Mouse (Mus musculus): ENCODE results near the gene Fam160a2. TPM values are rescaled to one million over a fixed set of nuclear protein-coding genes. Genes with fewer than 3 reads are reported as not detected.

Gene Fam160a2
- polyA plus RNA-seq, 1 experiment from 2014 or later, result 44.8 TPM

- DNase-seq (ENCODE audit: low spot score), result no peak
- Histone ChIP-seq H3K9me3 (no peaks in the 10 kb centered on the region), H3K27me3 (replicated peaks; ENCODE audit: low read depth, poor library complexity, severe bottlenecking) (no peaks in the 10 kb centered on the region), H3K36me3 (replicated peaks) (no peaks in the 10 kb centered on the region), H3K4me3 (no peak overlapping the region), H3K27ac (replicated peaks) (no peak overlapping the region), H3K4me1 (no peaks in the 10 kb centered on the region)
- WGBS, result 80% methylated on average over 2 of the region's 2 CpGs
These were observed 74.6 kb downstream of the Fam160a2 start for GRCm38 (mm10) chr7:105325302-105325701.

Other genes with a start within 250 kb of the Fam160a2 start
- not detected in 2 replicates for gene Olfr684, start 236.4 kb downstream of the Fam160a2 start, polyA plus RNA-seq (2016; fragmentation: Nextera tagmentation; extraction: Ambion mirVana)
- gene Olfr685, start 214.0 kb downstream of the Fam160a2 start, polyA plus RNA-seq (2016; fragmentation: Nextera tagmentation; extraction: Ambion mirVana), result not detected in 2 replicates
- gene Olfr686, start 192.6 kb downstream of the Fam160a2 start, polyA plus RNA-seq (2016; fragmentation: Nextera tagmentation; extraction: Ambion mirVana), result not detected in 2 replicates
- gene Olfr688, start 112.0 kb downstream of the Fam160a2 start, polyA plus RNA-seq (2016; fragmentation: Nextera tagmentation; extraction: Ambion mirVana), result not detected in 2 replicates
- not detected in 2 replicates for gene Olfr689, start 88.9 kb downstream of the Fam160a2 start, polyA plus RNA-seq (2016; fragmentation: Nextera tagmentation; extraction: Ambion mirVana)
- gene Olfr690, start 66.0 kb downstream of the Fam160a2 start, polyA plus RNA-seq (2016; fragmentation: Nextera tagmentation; extraction: Ambion mirVana), result not detected in 2 replicates
- gene Olfr691, start 57.8 kb downstream of the Fam160a2 start, polyA plus RNA-seq (2016; fragmentation: Nextera tagmentation; extraction: Ambion mirVana), result not detected in 2 replicates
- gene Olfr692, start 31.8 kb downstream of the Fam160a2 start, polyA plus RNA-seq (2016; fragmentation: Nextera tagmentation; extraction: Ambion mirVana), result not detected in 2 replicates
- gene Gm5901, start 25.0 kb downstream of the Fam160a2 start, polyA plus RNA-seq (2016; fragmentation: Nextera tagmentation; extraction: Ambion mirVana), result not detected in 2 replicates
- gene Cnga4, start 4.5 kb upstream of the Fam160a2 start, polyA plus RNA-seq (2016; fragmentation: Nextera tagmentation; extraction: Ambion mirVana), result 0.12 TPM in 1 of 2 replicates, not detected in the other
- gene Cckbr, start 25.7 kb upstream of the Fam160a2 start, polyA plus RNA-seq (2016; fragmentation: Nextera tagmentation; extraction: Ambion mirVana), result 0.47 and 0.87 TPM in 2 replicates
- gene Cavin3, start 82.2 kb upstream of the Fam160a2 start, polyA plus RNA-seq (2016; fragmentation: Nextera tagmentation; extraction: Ambion mirVana), result 17.3 and 17.7 TPM in 2 replicates
- gene Smpd1, start 154.3 kb upstream of the Fam160a2 start, polyA plus RNA-seq (2016; fragmentation: Nextera tagmentation; extraction: Ambion mirVana), result 30.3 and 33.1 TPM in 2 replicates
- gene Apbb1, start 181.6 kb upstream of the Fam160a2 start, polyA plus RNA-seq (2016; fragmentation: Nextera tagmentation; extraction: Ambion mirVana), result 94.9 and 104 TPM in 2 replicates
- gene Hpx, start 200.1 kb upstream of the Fam160a2 start, polyA plus RNA-seq (2016; fragmentation: Nextera tagmentation; extraction: Ambion mirVana), result 0.22 TPM in 1 of 2 replicates, not detected in the other
- gene Trim3, start 233.5 kb upstream of the Fam160a2 start, polyA plus RNA-seq (2016; fragmentation: Nextera tagmentation; extraction: Ambion mirVana), result 28.8 and 34.9 TPM in 2 replicates
- 158 and 163 TPM in 2 replicates for gene Timm10b, start 240.0 kb upstream of the Fam160a2 start, polyA plus RNA-seq (2016; fragmentation: Nextera tagmentation; extraction: Ambion mirVana)
- gene Arfip2, start 240.4 kb upstream of the Fam160a2 start, polyA plus RNA-seq (2016; fragmentation: Nextera tagmentation; extraction: Ambion mirVana), result 61.2 and 64.1 TPM in 2 replicates
- gene Gm45799, start 240.5 kb upstream of the Fam160a2 start, polyA plus RNA-seq (2016; fragmentation: Nextera tagmentation; extraction: Ambion mirVana), result 13.5 and 22.0 TPM in 2 replicates